Mouse (Mus musculus): ENCODE results near the gene Mapk8ip2. TPM values are rescaled to one million over a fixed set of nuclear protein-coding genes. Genes with fewer than 3 reads are reported as not detected.

The Mapk8ip2 gene
- total RNA-seq (2023), result not detected

GRCm38 (mm10) chr15:89453865-89454478 lies at the start of gene Mapk8ip2:
Mapk8ip2 (plus strand) TSS chr15:89453913.

GRCm38 (mm10) chr15:89410118-89410517 lies 43.6 kb upstream of the Mapk8ip2 start, which contains the start of gene Syce3:
Syce3 (minus strand) TSS chr15:89410503.

DNA sequence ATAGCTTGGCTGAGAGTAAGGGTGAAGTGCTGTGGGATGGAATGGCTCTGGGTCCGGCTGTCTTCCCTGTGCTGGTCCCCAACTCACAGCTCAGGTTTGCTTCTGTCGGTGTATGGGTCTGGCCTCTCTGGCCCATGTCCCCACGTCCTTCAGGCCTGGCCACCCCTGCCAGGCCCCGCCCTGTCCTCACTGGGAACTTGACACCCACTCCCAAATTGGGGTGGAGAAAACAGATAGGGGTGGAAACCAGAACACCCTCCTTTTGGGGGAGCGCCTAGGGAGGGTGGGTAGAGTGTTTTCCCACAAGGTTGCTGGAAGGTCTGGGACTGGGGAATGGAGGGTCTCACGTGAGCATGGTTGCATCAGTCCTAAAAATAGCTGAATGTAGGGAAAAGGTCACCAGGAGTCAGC lies 28.0 kb upstream of the Mapk8ip2 start, which contains the start of gene Cpt1b:
TSS of gene Cpt1b (minus strand) at position 153 of the 411 bp plus-strand sequence.

GRCm38 (mm10) chr15:89429352-89430221 lies 24.1 kb upstream of the Mapk8ip2 start, which contains the start of the genes C730034F03Rik, Gm44502 and Chkb:
C730034F03Rik (plus strand) TSS chr15:89429589.
Gm44502 (minus strand) TSS chr15:89429696.
Chkb (minus strand) TSS chr15:89429908.

GRCm38 (mm10) chr15:89477091-89477491 lies 23.4 kb downstream of the Mapk8ip2 start, which contains the start of gene Arsa:
Arsa (minus strand) TSS chr15:89477425.

GRCm38 (mm10) chr15:89498961-89499688 lies 45.4 kb downstream of the Mapk8ip2 start, which contains the start of gene Shank3:
Shank3 (plus strand) TSS chr15:89499623.

Other genes starting within 250 kb of the Mapk8ip2 start
- gene Ppp6r2, start 242.4 kb upstream of the Mapk8ip2 start, total RNA-seq (2023), result 52.2 TPM
- gene Sbf1, start 138.6 kb upstream of the Mapk8ip2 start, total RNA-seq (2023), result 395 TPM
- gene Adm2, start 131.2 kb upstream of the Mapk8ip2 start, total RNA-seq (2023), result not detected
- not detected for gene Miox, start 119.5 kb upstream of the Mapk8ip2 start, total RNA-seq (2023)
- gene Lmf2, start 98.3 kb upstream of the Mapk8ip2 start, total RNA-seq (2023), result 29.6 TPM
- 113 TPM for gene Ncaph2, start 98.2 kb upstream of the Mapk8ip2 start, total RNA-seq (2023)
- gene Sco2, start 80.1 kb upstream of the Mapk8ip2 start, total RNA-seq (2023), result 18.0 TPM
- gene Tymp, start 76.9 kb upstream of the Mapk8ip2 start, total RNA-seq (2023), result 0.56 TPM
- not detected for gene Odf3b, start 74.6 kb upstream of the Mapk8ip2 start, total RNA-seq (2023)
- gene Klhdc7b, start 69.0 kb upstream of the Mapk8ip2 start, total RNA-seq (2023), result not detected
- not detected for gene Syce3, start 43.4 kb upstream of the Mapk8ip2 start, total RNA-seq (2023)
- 8.1 TPM for gene Cpt1b, start 28.1 kb upstream of the Mapk8ip2 start, total RNA-seq (2023)
- gene C730034F03Rik, start 24.3 kb upstream of the Mapk8ip2 start, total RNA-seq (2023), result 7.5 TPM
- gene Gm44502, start 24.2 kb upstream of the Mapk8ip2 start, total RNA-seq (2023), result 0.62 TPM
- 220 TPM for gene Chkb, start 24.0 kb upstream of the Mapk8ip2 start, total RNA-seq (2023)
- gene Arsa, start 23.5 kb downstream of the Mapk8ip2 start, total RNA-seq (2023), result 15.0 TPM
- gene Shank3, start 45.7 kb downstream of the Mapk8ip2 start, total RNA-seq (2023), result 0.32 TPM
- gene Acr, start 114.4 kb downstream of the Mapk8ip2 start, total RNA-seq (2023), result not detected
- 1.4 TPM for gene Rabl2, start 138.0 kb downstream of the Mapk8ip2 start, total RNA-seq (2023)

All from CD4-positive naive resting alpha-beta T cell, adult 76 days (primary cell).